Mouse (Mus musculus): ENCODE data around the gene Gm42420. TPM values are rescaled to one million over a fixed set of nuclear protein-coding genes. Genes with fewer than 3 reads are reported as not detected.

The Gm42420 gene
- 1.4 and 1.9 TPM in 2 replicates for polyA plus RNA-seq (2014; fragmentation: Nextera tagmentation; extraction: Ambion mirVana)

DNA sequence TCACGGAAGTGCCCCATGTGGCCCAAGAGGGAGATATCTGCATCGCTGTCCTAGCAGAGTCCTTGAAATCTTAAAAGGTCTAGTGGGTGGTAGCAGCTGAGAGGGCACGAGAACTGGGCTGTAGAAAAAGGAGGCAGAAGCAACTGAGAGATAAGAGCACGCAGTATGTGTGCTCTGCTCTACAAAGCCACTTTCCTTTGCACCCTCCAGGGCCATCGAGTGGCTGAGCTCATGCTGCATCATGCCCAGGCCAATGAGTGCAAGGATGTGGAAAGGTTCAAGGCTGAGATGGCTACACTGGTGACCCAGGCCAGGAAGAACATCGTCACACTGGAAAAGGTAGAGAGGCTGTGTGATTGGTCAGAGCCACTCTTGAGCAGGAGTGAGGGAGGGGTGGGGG lies at the start of gene Gm42420:
Gm42420 (plus strand) TSS at position 237 of the 400 bp plus-strand sequence.
- no peak for ATAC-seq (replicated peaks; ENCODE audit: insufficient number of reproducible peaks, low FRiP score, low TSS enrichment)

DNA sequence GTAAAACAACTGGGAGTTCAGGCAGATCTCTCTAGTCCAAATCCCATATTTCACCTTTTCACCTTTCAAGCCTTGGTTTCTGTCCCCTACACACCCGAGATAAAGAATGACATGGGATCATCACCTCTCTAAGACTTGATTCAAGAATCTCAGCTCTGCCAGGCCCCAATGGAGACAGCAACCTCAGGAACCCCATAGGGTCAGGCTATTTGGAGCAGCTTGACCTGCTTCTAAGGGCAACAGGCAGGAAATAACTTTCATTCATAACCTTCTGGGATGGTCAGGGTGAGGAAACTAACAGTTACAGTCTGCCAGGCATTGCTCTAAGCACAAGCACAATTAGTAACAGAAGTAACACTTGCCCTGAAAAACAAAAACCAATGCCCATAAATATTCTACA lies 48.9 kb upstream of the Gm42420 start:
- Histone ChIP-seq H3K4me2 (no peak overlapping the region), H3K36me3 (ENCODE audit: control insufficient read depth, insufficient read depth, low read length) (no peaks in the 10 kb centered on the region), H3K4me3 (ENCODE audit: low read depth, low read length) (no peak overlapping the region), H3K9ac (ENCODE audit: low read depth, low read length) (no peak overlapping the region), H3K9me3 (replicated peaks; ENCODE audit: control insufficient read depth, low read length) (no peaks in the 10 kb centered on the region), H3K4me1 (ENCODE audit: control insufficient read depth, insufficient read depth, low read length) (peaks cover 22% of the 10 kb centered on the region), H3K27me3 (ENCODE audit: control insufficient read depth, insufficient read depth, low read length) (no peaks in the 10 kb centered on the region), H3K27ac (ENCODE audit: low read depth, low read length) (no peak overlapping the region)
- no peak for ATAC-seq (replicated peaks; ENCODE audit: insufficient number of reproducible peaks, low FRiP score, low TSS enrichment)
- 20% methylated on average over 1 of the region's 1 CpGs for WGBS (ENCODE audit: insufficient replicate concordance)

More for the DNA sequence above, at the start of gene Gm42420:
- Histone ChIP-seq H3K4me2 (no peak within 1 kb of the TSS), H3K4me3 (ENCODE audit: low read depth, low read length) (no peak within 1 kb of the TSS), H3K36me3 (ENCODE audit: control insufficient read depth, insufficient read depth, low read length) (peaks cover 12% of the 10 kb centered on the region), H3K27ac (ENCODE audit: low read depth, low read length) (no peak within 1 kb of the TSS), H3K27me3 (ENCODE audit: control insufficient read depth, insufficient read depth, low read length) (no peaks in the 10 kb centered on the region), H3K9ac (ENCODE audit: low read depth, low read length) (no peak within 1 kb of the TSS), H3K9me3 (replicated peaks; ENCODE audit: control insufficient read depth, low read length) (no peaks in the 10 kb centered on the region), H3K4me1 (ENCODE audit: control insufficient read depth, insufficient read depth, low read length) (no peaks in the 10 kb centered on the region)
- WGBS (ENCODE audit: insufficient replicate concordance), result 73% methylated on average over 6 of the region's 6 CpGs

DNA sequence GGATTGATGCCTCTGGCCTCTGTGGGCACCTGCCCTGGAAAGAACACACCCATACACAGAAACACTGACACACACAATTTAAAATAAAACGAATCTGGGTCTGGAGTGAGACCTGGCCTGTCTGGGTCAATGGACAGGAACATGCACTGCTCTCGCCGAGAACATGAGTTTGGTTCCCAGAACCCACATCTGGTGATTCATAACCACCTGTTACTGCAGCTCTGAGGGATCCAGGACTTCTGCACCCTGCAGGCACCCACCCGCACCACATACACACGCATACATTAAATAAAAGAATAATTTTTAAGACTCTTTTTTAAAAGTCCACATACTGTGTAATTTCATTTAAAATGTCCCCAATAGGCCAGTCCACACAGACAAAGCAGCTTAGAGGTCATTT lies 48.3 kb upstream of the Gm42420 start:
- Histone ChIP-seq H3K27me3 (ENCODE audit: control insufficient read depth, insufficient read depth, low read length) (no peaks in the 10 kb centered on the region), H3K9me3 (replicated peaks; ENCODE audit: control insufficient read depth, low read length) (no peaks in the 10 kb centered on the region), H3K36me3 (ENCODE audit: control insufficient read depth, insufficient read depth, low read length) (no peaks in the 10 kb centered on the region), H3K4me2 (no peak overlapping the region), H3K4me1 (ENCODE audit: control insufficient read depth, insufficient read depth, low read length) (peaks cover 22% of the 10 kb centered on the region), H3K9ac (ENCODE audit: low read depth, low read length) (no peak overlapping the region), H3K27ac (ENCODE audit: low read depth, low read length) (no peak overlapping the region), H3K4me3 (ENCODE audit: low read depth, low read length) (no peak overlapping the region)
- no peak for ATAC-seq (replicated peaks; ENCODE audit: insufficient number of reproducible peaks, low FRiP score, low TSS enrichment)
- WGBS (ENCODE audit: insufficient replicate concordance), result 87% methylated on average over 5 of the region's 5 CpGs

DNA sequence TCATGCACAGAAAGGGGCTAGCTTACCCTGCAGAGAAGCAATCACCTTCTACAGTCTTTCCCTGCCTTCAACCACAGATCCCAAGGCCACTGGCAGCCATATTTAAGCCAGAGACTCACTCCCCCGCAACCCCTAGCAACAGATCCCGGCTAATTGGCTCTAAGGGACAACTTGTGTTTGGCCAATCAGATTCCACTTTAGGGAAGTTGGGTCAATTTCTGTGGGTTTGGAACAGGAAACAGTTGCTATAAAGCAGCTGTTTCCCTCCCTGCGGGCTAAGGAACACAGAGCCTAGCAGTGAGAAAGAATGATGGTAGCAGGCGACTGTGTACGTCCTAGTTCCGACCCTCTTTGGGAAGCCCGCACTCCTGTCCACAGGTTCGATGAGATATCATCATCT lies 47.3 kb upstream of the Gm42420 start:
- Histone ChIP-seq H3K36me3 (ENCODE audit: control insufficient read depth, insufficient read depth, low read length) (no peaks in the 10 kb centered on the region), H3K4me2 (no peak overlapping the region), H3K4me3 (ENCODE audit: low read depth, low read length) (no peak overlapping the region), H3K27ac (ENCODE audit: low read depth, low read length) (peak overlapping the region; percentile 76), H3K27me3 (ENCODE audit: control insufficient read depth, insufficient read depth, low read length) (no peaks in the 10 kb centered on the region), H3K9me3 (replicated peaks; ENCODE audit: control insufficient read depth, low read length) (no peaks in the 10 kb centered on the region), H3K9ac (ENCODE audit: low read depth, low read length) (no peak overlapping the region), H3K4me1 (ENCODE audit: control insufficient read depth, insufficient read depth, low read length) (peaks cover 30% of the 10 kb centered on the region)
- WGBS (ENCODE audit: insufficient replicate concordance), result 64% methylated on average over 8 of the region's 8 CpGs
- ATAC-seq (replicated peaks; ENCODE audit: insufficient number of reproducible peaks, low FRiP score, low TSS enrichment), result no peak

DNA sequence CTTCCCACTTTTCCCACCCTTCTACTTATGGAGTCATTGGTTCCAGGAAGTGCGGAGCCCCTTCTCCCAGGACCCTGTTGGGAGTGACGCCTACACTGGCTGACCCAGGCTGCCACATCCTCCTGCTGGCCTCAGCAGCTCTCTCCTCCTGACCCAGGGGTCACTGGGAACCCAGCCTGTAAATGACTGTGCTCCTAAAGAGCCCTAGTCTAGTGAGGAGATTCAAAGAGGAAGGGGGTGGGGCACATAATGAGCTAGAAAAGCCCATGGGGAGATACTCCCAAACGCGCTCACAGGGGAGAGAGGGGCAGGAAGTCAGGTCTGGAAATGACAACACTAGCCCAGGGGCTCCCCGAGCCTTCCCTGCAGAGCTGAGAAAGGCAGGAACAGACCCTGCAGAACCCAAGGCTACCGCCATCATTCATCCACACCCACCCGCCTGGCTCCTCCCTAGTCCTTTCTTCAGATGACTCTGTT lies 45.8 kb upstream of the Gm42420 start:
- peaks cover 40% of the 10 kb centered on the region for H3K4me1 ChIP-seq (ENCODE audit: control insufficient read depth, insufficient read depth, low read length)
- H3K27me3 ChIP-seq (ENCODE audit: control insufficient read depth, insufficient read depth, low read length), result no peaks in the 10 kb centered on the region
- WGBS (ENCODE audit: insufficient replicate concordance), result 5% methylated on average over 7 of the region's 7 CpGs
- H3K9me3 ChIP-seq (replicated peaks; ENCODE audit: control insufficient read depth, low read length), result no peaks in the 10 kb centered on the region
- peak overlapping the region; percentile 56 for H3K9ac ChIP-seq (ENCODE audit: low read depth, low read length)
- ATAC-seq (replicated peaks; ENCODE audit: insufficient number of reproducible peaks, low FRiP score, low TSS enrichment), result peak; percentile 64; the same call in 1 of the 2 replicates
- 0 out of 2 replicates have a peak overlapping the region, but pooled peaks have one; percentile 10 for H3K4me3 ChIP-seq (ENCODE audit: low read depth, low read length)
- peak overlapping the region; percentile 52 for H3K4me2 ChIP-seq
- H3K27ac ChIP-seq (ENCODE audit: low read depth, low read length), result peak overlapping the region; percentile 76
- no peaks in the 10 kb centered on the region for H3K36me3 ChIP-seq (ENCODE audit: control insufficient read depth, insufficient read depth, low read length)

DNA sequence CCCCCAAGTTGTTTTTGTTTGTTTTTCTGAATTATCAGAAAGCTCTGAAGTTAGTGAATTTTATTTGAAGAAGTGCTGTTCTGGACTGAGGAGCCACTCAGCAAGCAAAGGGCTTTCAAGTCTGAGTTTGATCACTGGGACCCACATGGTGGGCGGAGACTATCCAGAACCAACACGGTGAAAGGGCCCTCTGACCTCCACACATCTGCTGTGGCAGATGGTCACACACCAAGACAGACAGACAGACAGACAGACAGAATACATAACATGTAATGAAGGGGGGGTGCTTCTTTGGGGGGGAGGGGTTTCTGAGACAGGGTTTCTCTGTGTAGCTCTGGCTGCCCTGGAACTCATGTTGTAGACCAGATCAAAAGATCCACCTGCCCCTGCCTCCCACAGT lies 45.0 kb upstream of the Gm42420 start:
- H3K27me3 ChIP-seq (ENCODE audit: control insufficient read depth, insufficient read depth, low read length), result no peaks in the 10 kb centered on the region
- WGBS (ENCODE audit: insufficient replicate concordance), result 51% methylated on average over 2 of the region's 2 CpGs
- H3K4me1 ChIP-seq (ENCODE audit: control insufficient read depth, insufficient read depth, low read length), result peaks cover 42% of the 10 kb centered on the region
- 0 out of 2 replicates have a peak overlapping the region, but pooled peaks have one; percentile 0 for H3K4me2 ChIP-seq
- no peaks in the 10 kb centered on the region for H3K36me3 ChIP-seq (ENCODE audit: control insufficient read depth, insufficient read depth, low read length)
- H3K4me3 ChIP-seq (ENCODE audit: low read depth, low read length), result no peak overlapping the region
- H3K9me3 ChIP-seq (replicated peaks; ENCODE audit: control insufficient read depth, low read length), result no peaks in the 10 kb centered on the region
- ATAC-seq (replicated peaks; ENCODE audit: insufficient number of reproducible peaks, low FRiP score, low TSS enrichment), result no peak
- H3K27ac ChIP-seq (ENCODE audit: low read depth, low read length), result peak overlapping the region; percentile 76
- H3K9ac ChIP-seq (ENCODE audit: low read depth, low read length), result no peak overlapping the region

DNA sequence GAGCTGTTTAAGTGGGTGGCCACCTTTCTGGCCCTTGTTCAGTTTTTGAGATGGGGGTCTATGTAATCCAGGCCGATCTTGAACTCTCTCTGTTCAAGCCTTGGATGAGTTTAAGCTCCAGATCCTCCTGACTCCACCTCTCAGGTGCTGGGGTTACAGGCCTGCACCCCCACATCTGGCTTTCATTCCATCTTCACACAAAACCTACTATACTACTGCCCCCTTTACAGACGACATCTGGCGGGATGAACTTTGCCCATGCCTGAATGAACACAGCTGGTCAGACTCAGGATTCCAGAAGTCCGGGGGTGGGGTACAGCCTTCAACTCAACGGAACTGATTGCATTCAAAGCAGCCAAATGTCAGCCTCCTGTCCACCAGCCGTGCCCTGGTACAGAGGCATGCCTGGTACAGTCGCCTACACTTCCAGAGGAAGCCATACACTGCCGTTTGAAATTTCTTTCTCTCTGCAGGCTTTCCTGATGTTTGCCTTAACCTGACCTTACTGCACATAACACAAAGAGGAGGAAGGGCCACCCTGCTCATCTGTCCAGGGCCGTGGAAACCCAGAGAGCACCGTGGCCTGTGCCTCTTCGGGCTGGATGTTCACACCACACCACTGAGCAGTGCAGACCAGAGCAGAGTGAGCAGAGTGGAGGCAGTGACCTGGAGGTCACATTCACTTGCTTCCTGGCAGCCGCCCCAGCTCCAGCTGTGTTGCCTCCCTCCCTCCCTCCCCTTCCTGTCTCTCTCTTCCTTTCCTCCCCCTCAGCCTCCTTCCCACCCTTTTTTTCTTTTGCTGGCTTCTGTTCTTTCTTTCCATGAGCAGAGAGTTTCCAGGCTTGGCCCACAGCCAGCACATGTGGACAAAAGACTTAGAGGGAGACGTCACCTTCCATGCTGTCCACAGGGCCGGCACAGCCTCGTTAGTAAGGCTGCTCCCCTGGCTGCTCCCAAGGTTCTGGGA lies 42.6 kb upstream of the Gm42420 start:
- no peaks in the 10 kb centered on the region for H3K9me3 ChIP-seq (replicated peaks; ENCODE audit: control insufficient read depth, low read length)
- H3K27ac ChIP-seq (ENCODE audit: low read depth, low read length), result peak overlapping the region; percentile 88
- H3K4me3 ChIP-seq (ENCODE audit: low read depth, low read length), result no peak overlapping the region
- H3K36me3 ChIP-seq (ENCODE audit: control insufficient read depth, insufficient read depth, low read length), result no peaks in the 10 kb centered on the region
- ATAC-seq (replicated peaks; ENCODE audit: insufficient number of reproducible peaks, low FRiP score, low TSS enrichment), result peak; percentile 88
- H3K4me1 ChIP-seq (ENCODE audit: control insufficient read depth, insufficient read depth, low read length), result peaks cover 43% of the 10 kb centered on the region
- H3K4me2 ChIP-seq, result peak overlapping the region; percentile 3
- peak overlapping the region; percentile 58 for H3K9ac ChIP-seq (ENCODE audit: low read depth, low read length)
- H3K27me3 ChIP-seq (ENCODE audit: control insufficient read depth, insufficient read depth, low read length), result no peaks in the 10 kb centered on the region
- 25% methylated on average over 15 of the region's 15 CpGs for WGBS (ENCODE audit: insufficient replicate concordance)

DNA sequence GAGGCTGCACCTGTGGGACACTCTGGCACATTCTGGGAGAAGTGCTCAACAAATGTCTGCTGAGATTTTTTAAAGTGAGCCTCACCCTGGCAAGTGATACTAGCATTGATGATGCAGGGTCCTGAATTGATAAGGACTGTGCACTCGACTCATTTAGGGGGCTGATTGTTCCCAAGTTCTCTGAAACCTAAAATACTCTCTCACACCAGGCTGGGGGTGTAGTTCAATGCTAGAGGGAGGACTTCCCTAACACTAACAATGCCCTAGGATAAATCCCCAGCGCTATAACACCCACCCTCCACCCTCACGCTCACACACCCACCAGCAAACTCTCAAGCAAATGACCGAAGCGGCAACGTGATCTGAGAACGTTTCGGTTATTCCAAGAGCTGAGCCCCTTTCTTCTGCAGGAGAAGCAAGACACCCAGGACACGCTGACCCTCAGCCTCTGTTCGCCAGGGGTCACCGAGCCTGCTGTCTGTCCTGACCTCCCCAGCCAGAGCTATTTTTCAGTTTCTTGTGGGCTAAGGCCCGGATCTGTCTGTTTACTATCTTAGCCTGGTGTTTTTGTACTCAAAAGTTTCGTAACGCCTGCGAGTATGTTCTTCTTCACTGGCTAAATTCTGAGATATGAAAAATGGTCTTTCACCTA lies 41.7 kb upstream of the Gm42420 start:
- Histone ChIP-seq H3K4me2 (peak overlapping the region; percentile 3; the same call in 1 of the 2 replicates), H3K36me3 (ENCODE audit: control insufficient read depth, insufficient read depth, low read length) (no peaks in the 10 kb centered on the region), H3K27me3 (ENCODE audit: control insufficient read depth, insufficient read depth, low read length) (no peaks in the 10 kb centered on the region), H3K4me1 (ENCODE audit: control insufficient read depth, insufficient read depth, low read length) (peaks cover 44% of the 10 kb centered on the region), H3K9me3 (replicated peaks; ENCODE audit: control insufficient read depth, low read length) (no peaks in the 10 kb centered on the region), H3K9ac (ENCODE audit: low read depth, low read length) (peak overlapping the region; percentile 58), H3K27ac (ENCODE audit: low read depth, low read length) (peak overlapping the region; percentile 88), H3K4me3 (ENCODE audit: low read depth, low read length) (no peak overlapping the region)
- WGBS (ENCODE audit: insufficient replicate concordance), result 57% methylated on average over 15 of the region's 15 CpGs
- ATAC-seq (replicated peaks; ENCODE audit: insufficient number of reproducible peaks, low FRiP score, low TSS enrichment), result no peak

Data from heart, embryonic 11.5 days (tissue).